Mouse (Mus musculus) gonadal fat pad, adult 2 months (tissue): ENCODE results near the gene Atp6v0c. TPM values are rescaled to one million over a fixed set of nuclear protein-coding genes. Genes with fewer than 3 reads are reported as not detected.

Experiments used
- DNase-seq: peaks from one replicate; pipeline ENCODE4 v3.0.0-alpha.2; 2012; ENCODE audit warnings: low read depth
- polyA plus RNA-seq: library from polyadenylated mRNA; depleted of rRNA; stranded (reverse); fragments of >200 nt; gene quantifications from 2 replicates; pipeline ENCODE4 v1.2.3, GENCODE M21; 2012; rRNA removed

The Atp6v0c gene
- polyA plus RNA-seq = 870 and 1,024 TPM in 2 replicates

GRCm38 (mm10) chr17:24169317-24170065, at the start of gene Atp6v0c:
Atp6v0c (minus strand) TSS chr17:24169702.
- DNase-seq = peak; percentile 55

GRCm38 (mm10) chr17:24216836-24217235, 47.3 kb upstream of the Atp6v0c start:
- DNase-seq = no peak

- peak; percentile 91 for DNase-seq
Measured at GRCm38 (mm10) chr17:24213186-24213585, 43.7 kb upstream of the Atp6v0c start.

GRCm38 (mm10) chr17:24212441-24213018, 43.0 kb upstream of the Atp6v0c start:
- no peak for DNase-seq

GRCm38 (mm10) chr17:24211631-24212440, 42.3 kb upstream of the Atp6v0c start:
- no peak for DNase-seq

- no peak for DNase-seq
Measured at GRCm38 (mm10) chr17:24210591-24210990, 41.1 kb upstream of the Atp6v0c start.

GRCm38 (mm10) chr17:24209916-24210240, 40.4 kb upstream of the Atp6v0c start:
- DNase-seq = no peak

- DNase-seq = no peak
Measured at GRCm38 (mm10) chr17:24209043-24209915, 39.8 kb upstream of the Atp6v0c start, which contains the start of gene Ntn3. Ntn3 (minus strand) TSS chr17:24209531.

- DNase-seq = no peak
Measured at GRCm38 (mm10) chr17:24208641-24209042, 39.1 kb upstream of the Atp6v0c start.

GRCm38 (mm10) chr17:24207768-24208640, 38.5 kb upstream of the Atp6v0c start:
- no peak for DNase-seq

GRCm38 (mm10) chr17:24206451-24207351, 37.2 kb upstream of the Atp6v0c start:
- DNase-seq = no peak

- no peak for DNase-seq
Measured at GRCm38 (mm10) chr17:24205908-24206361, 36.4 kb upstream of the Atp6v0c start.

GRCm38 (mm10) chr17:24205284-24205888, 35.9 kb upstream of the Atp6v0c start, which contains the start of gene Tbc1d24:
Tbc1d24 (minus strand) TSS chr17:24205562.
- DNase-seq = no peak

GRCm38 (mm10) chr17:24204846-24205245, 35.3 kb upstream of the Atp6v0c start:
- DNase-seq = no peak

GRCm38 (mm10) chr17:24203611-24204534, 34.4 kb upstream of the Atp6v0c start:
- DNase-seq = no peak

GRCm38 (mm10) chr17:24203068-24203467, 33.6 kb upstream of the Atp6v0c start:
- DNase-seq = no peak

GRCm38 (mm10) chr17:24201092-24201491, 31.6 kb upstream of the Atp6v0c start:
- no peak for DNase-seq

- DNase-seq = no peak
Measured at GRCm38 (mm10) chr17:24199741-24200140, 30.2 kb upstream of the Atp6v0c start.
